Mouse (Mus musculus): ENCODE results near the gene Stub1. TPM values are rescaled to one million over a fixed set of nuclear protein-coding genes. Genes with fewer than 3 reads are reported as not detected.
"Not testable (repeated sequence)": the region's sequence is repeated elsewhere in the genome, so short reads cannot be mapped to it uniquely, and the experiment has no call there.

The Stub1 gene
- polyA plus RNA-seq, 1 experiment from 2014 or later: 334 TPM

DNA sequence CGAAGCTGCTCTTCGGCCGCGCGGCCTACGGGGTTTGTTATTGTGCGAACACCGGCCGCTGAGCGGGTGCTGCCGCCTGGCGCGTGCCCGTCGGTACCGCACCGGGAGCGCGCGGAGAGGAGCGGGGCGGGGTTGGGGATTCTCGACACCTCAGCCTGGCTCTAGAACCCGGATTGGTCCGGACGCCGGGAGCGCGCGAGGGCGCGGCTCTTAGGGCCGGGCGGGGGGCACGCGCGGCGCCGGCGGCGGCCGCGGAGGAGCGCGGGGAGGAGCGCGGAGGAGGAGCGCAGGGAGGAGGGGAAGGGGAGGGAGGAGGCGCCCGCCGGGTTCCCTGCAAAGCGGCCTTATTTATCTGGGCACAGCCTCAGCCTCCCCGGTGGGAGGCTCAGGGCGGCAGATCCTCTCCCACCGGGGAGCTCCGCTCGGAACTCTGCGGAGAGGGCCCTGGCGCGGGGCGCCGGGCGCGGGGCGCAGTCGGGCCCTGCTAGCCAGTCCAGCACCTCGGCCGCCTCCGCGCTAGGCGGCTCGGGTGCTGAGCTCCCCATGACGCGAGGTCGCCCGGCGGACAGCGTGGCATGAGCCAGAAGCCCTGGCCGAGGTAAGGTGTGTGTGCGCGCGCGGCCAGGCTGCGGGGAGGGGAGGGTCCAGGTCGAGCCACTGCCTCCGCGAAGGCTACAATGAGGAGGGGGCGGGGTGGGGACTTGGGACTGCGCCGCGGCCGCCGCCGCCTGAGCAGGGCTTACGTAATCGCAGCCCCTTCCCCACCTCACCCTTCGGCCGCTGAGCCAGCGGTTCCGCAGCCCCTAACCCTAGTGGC, 24.2 kb downstream of the Stub1 start, which contains the start of gene Fbxl16:
Fbxl16 (plus strand) TSS at position 297 of the 817 bp plus-strand sequence.
- under 1% methylated on average over 91 of the region's 100 CpGs for WGBS
- peak within 1 kb of the TSS; percentile 52 for H3K4me3 ChIP-seq (ENCODE audit: low read depth, low read length)
- H3K9me3 ChIP-seq (ENCODE audit: control insufficient read depth, low read length): no peaks in the 10 kb centered on the region
- DNase-seq (ENCODE audit: low spot score): peak; percentile 91
- peaks cover 11% of the 10 kb centered on the region for H3K4me1 ChIP-seq (ENCODE audit: control insufficient read depth, insufficient read depth, low read length)
- peak within 1 kb of the TSS; percentile 81 for H3K4me2 ChIP-seq (ENCODE audit: low read depth)
- H3K27ac ChIP-seq (ENCODE audit: low read depth, low read length): peak within 1 kb of the TSS; percentile 87
- no peaks in the 10 kb centered on the region for H3K27me3 ChIP-seq (ENCODE audit: control insufficient read depth, insufficient read depth, low read length)
- peak within 1 kb of the TSS; percentile 88 for H3K9ac ChIP-seq (ENCODE audit: low read length)
- peak; percentile 79 for ATAC-seq (ENCODE audit: insufficient read depth, low FRiP score, low TSS enrichment)
- H3K36me3 ChIP-seq (ENCODE audit: control insufficient read depth, insufficient read depth, low read length): no peaks in the 10 kb centered on the region

DNA sequence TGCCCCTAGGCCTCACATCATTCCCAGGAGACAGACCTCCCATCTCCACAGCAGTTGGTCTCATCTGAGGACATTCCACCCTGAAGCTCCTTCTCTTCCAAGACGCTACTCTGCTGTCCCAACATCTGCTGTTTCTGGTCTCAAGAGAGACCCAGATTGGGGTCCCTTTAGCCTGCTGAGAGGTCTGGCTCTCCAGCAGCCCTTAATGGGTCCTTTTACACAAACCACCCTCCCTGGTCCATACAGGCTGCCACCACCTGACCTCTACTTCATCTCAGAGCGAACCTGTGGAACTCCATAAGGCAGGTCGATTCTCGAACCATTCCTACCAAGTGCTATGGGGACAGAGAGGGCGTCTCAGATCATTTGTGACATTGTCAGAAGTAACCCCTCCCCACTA, 25.2 kb downstream of the Stub1 start:
- Histone ChIP-seq H3K9me3 (ENCODE audit: control insufficient read depth, low read length) (no peaks in the 10 kb centered on the region), H3K4me3 (ENCODE audit: low read depth, low read length) (no peak overlapping the region; the same call in 1 of the 2 replicates), H3K9ac (ENCODE audit: low read length) (peak overlapping the region; percentile 88), H3K36me3 (ENCODE audit: control insufficient read depth, insufficient read depth, low read length) (no peaks in the 10 kb centered on the region), H3K27me3 (ENCODE audit: control insufficient read depth, insufficient read depth, low read length) (no peaks in the 10 kb centered on the region), H3K27ac (ENCODE audit: low read depth, low read length) (peak overlapping the region; percentile 87), H3K4me1 (ENCODE audit: control insufficient read depth, insufficient read depth, low read length) (peaks cover 17% of the 10 kb centered on the region), H3K4me2 (ENCODE audit: low read depth) (peak overlapping the region; percentile 81)
- DNase-seq (ENCODE audit: low spot score) (no peak), ATAC-seq (ENCODE audit: insufficient read depth, low FRiP score, low TSS enrichment) (no peak)
- 46% methylated on average over 5 of the region's 5 CpGs for WGBS

DNA sequence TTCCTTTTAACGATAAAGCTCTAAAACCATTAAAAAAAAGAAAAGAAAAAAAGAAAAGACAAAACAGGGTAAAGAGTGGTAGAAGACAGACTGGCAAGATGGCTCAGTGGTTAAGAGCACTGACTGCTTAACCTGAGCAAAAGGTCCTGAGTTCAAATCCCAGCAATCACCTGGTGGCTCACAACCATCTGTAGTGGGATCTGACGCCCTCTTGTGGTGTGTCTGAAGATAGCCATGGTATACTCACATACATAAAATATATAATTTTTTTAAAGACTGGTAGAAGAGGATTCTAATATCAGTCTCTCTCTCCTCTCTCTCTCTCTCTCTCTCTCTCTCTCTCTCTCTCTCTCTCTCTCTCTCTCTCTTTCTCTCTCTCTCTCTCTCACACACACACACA, 25.8 kb downstream of the Stub1 start:
- H3K27me3 ChIP-seq (ENCODE audit: control insufficient read depth, insufficient read depth, low read length); H3K4me3 ChIP-seq (ENCODE audit: low read depth, low read length); H3K9ac ChIP-seq (ENCODE audit: low read length); H3K27ac ChIP-seq (ENCODE audit: low read depth, low read length); H3K36me3 ChIP-seq (ENCODE audit: control insufficient read depth, insufficient read depth, low read length); DNase-seq (ENCODE audit: low spot score); H3K9me3 ChIP-seq (ENCODE audit: control insufficient read depth, low read length); ATAC-seq (ENCODE audit: insufficient read depth, low FRiP score, low TSS enrichment); H3K4me2 ChIP-seq (ENCODE audit: low read depth): not testable (repeated sequence)
- peaks cover 21% of the 10 kb centered on the region for H3K4me1 ChIP-seq (ENCODE audit: control insufficient read depth, insufficient read depth, low read length)
- WGBS: 31% methylated on average over 2 of the region's 2 CpGs

DNA sequence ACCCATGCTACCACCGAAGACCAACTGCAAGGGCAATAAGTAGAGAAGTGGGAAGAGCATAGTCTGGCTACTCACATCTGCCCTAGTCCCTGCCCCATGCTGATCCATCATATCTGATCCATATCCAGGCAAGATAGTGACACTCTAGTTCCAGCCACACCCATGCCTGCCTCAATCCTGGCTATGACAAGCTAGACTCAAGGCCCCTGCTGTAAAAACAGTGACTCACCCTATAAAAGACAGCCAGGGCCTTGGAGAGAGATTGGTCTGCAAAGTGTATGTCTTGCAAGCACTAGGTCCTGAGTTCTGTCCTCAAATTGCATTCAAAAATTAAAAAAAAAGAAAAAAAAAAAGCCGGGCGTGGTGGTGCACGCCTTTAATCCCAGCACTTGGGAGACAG, 26.7 kb downstream of the Stub1 start:
- Histone ChIP-seq H3K4me3 (ENCODE audit: low read depth, low read length) (no peak overlapping the region), H3K27me3 (ENCODE audit: control insufficient read depth, insufficient read depth, low read length) (no peaks in the 10 kb centered on the region), H3K4me2 (ENCODE audit: low read depth) (no peak overlapping the region), H3K9ac (ENCODE audit: low read length) (no peak overlapping the region), H3K27ac (ENCODE audit: low read depth, low read length) (no peak overlapping the region), H3K36me3 (ENCODE audit: control insufficient read depth, insufficient read depth, low read length) (no peaks in the 10 kb centered on the region), H3K4me1 (ENCODE audit: control insufficient read depth, insufficient read depth, low read length) (peaks cover 22% of the 10 kb centered on the region), H3K9me3 (ENCODE audit: control insufficient read depth, low read length) (no peaks in the 10 kb centered on the region)
- 73% methylated on average over 4 of the region's 4 CpGs for WGBS
- ATAC-seq (ENCODE audit: insufficient read depth, low FRiP score, low TSS enrichment): no peak
- no peak for DNase-seq (ENCODE audit: low spot score)

DNA sequence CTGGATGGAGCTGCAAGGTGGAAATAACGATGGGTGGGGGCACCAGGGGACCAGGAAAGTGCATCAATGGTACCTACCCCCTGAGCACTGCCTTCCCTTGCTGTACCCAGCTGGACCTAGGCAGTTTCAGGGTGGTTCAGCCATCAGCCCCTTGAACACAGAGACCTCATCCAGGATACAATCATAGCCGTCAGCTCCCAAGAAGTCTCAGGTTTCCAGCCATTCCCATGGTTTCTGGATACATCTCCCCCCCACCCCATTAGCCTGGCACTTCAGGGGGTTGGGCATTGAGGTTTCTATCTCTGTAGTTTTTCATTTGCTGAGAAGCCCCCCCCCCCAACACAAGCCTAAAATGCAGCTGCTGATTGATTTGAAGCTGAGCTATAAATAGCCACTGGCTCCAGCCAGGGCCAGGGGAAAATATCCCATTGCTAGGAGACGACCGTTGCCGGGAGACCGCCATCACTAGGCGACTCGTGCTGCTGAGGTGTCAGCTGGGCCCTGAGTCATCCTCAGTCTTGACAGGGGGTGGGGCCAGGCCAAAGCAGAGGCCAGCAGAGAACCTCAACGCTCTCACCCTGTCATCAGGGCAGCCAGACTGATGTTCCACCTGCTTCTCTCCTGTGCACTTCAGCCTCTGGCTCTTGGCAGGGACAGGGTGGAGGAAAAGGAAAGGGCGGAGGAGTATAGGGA, 30.2 kb downstream of the Stub1 start:
- 12% methylated on average over 10 of the region's 10 CpGs for WGBS
- H3K27ac ChIP-seq (ENCODE audit: low read depth, low read length): peak overlapping the region; percentile 76
- peak overlapping the region; percentile 14 for H3K4me2 ChIP-seq (ENCODE audit: low read depth)
- no peaks in the 10 kb centered on the region for H3K9me3 ChIP-seq (ENCODE audit: control insufficient read depth, low read length)
- peak; percentile 89 for ATAC-seq (ENCODE audit: insufficient read depth, low FRiP score, low TSS enrichment)
- no peak overlapping the region for H3K4me3 ChIP-seq (ENCODE audit: low read depth, low read length)
- peak overlapping the region; percentile 3; the same call in 1 of the 2 replicates for H3K9ac ChIP-seq (ENCODE audit: low read length)
- H3K27me3 ChIP-seq (ENCODE audit: control insufficient read depth, insufficient read depth, low read length): no peaks in the 10 kb centered on the region
- no peaks in the 10 kb centered on the region for H3K36me3 ChIP-seq (ENCODE audit: control insufficient read depth, insufficient read depth, low read length)
- H3K4me1 ChIP-seq (ENCODE audit: control insufficient read depth, insufficient read depth, low read length): peaks cover 11% of the 10 kb centered on the region
- DNase-seq (ENCODE audit: low spot score): peak; percentile 90

DNA sequence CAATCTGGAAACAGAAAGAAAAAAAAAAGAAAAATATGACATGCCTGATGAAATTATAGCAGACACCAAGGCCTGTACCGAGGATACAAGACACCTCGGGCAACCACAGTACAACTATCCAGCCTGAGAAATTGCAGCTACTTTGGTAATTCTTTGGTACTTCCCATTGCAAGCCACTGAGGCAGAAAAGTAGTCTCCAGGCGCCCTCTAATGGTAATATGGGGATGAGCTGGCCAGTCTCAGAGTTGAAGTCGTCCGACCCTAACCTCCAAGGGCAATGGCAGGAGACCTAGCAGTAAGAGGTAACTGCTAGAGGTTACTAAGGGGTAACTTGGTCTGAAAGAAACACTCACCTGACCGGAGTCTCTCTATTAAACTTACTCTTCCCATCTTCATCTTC, 32.2 kb downstream of the Stub1 start:
- Histone ChIP-seq H3K27ac (ENCODE audit: low read depth, low read length) (no peak overlapping the region), H3K9ac (ENCODE audit: low read length) (no peak overlapping the region), H3K9me3 (ENCODE audit: control insufficient read depth, low read length) (no peaks in the 10 kb centered on the region), H3K4me2 (ENCODE audit: low read depth) (no peak overlapping the region), H3K4me1 (ENCODE audit: control insufficient read depth, insufficient read depth, low read length) (peaks cover 19% of the 10 kb centered on the region), H3K4me3 (ENCODE audit: low read depth, low read length) (no peak overlapping the region), H3K27me3 (ENCODE audit: control insufficient read depth, insufficient read depth, low read length) (no peaks in the 10 kb centered on the region), H3K36me3 (ENCODE audit: control insufficient read depth, insufficient read depth, low read length) (no peaks in the 10 kb centered on the region)
- WGBS: 8% methylated on average over 6 of the region's 6 CpGs
- ATAC-seq (ENCODE audit: insufficient read depth, low FRiP score, low TSS enrichment): no peak
- DNase-seq (ENCODE audit: low spot score): peak; percentile 74

DNA sequence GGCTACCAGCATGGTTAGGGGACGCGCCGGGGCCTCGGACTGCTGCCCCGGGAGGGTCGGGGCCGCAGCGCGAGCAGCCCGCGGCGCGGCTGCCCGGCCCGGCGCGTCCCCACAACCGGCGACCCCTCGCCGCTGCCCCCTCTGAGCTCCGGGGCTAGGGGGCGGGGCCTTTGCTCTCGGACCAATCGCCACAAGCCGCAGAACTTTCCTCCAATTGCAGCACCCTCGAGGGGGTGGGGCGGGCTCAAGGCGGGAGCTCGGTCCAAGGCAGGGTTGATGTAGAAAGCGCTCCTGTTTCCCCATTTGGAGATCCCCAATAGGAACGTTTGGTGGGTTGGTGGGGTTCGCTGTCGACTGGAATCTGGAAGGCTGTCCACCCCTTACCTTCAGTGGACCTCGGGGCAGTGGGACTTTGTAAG, 36.2 kb downstream of the Stub1 start, which contains the start of gene Metrn:
Metrn (minus strand) TSS at position 186 of the 419 bp plus-strand sequence.
- peaks cover 41% of the 10 kb centered on the region for H3K4me1 ChIP-seq (ENCODE audit: control insufficient read depth, insufficient read depth, low read length)
- H3K27ac ChIP-seq (ENCODE audit: low read depth, low read length): peak within 1 kb of the TSS; percentile 88
- peak within 1 kb of the TSS; percentile 84 for H3K9ac ChIP-seq (ENCODE audit: low read length)
- under 1% methylated on average over 34 of the region's 35 CpGs for WGBS
- peak within 1 kb of the TSS; percentile 96 for H3K4me2 ChIP-seq (ENCODE audit: low read depth)
- ATAC-seq (ENCODE audit: insufficient read depth, low FRiP score, low TSS enrichment): peak; percentile 64
- no peaks in the 10 kb centered on the region for H3K9me3 ChIP-seq (ENCODE audit: control insufficient read depth, low read length)
- H3K27me3 ChIP-seq (ENCODE audit: control insufficient read depth, insufficient read depth, low read length): no peaks in the 10 kb centered on the region
- DNase-seq (ENCODE audit: low spot score): peak; percentile 92
- 0 out of 2 replicates have a peak, but pooled peaks cover 2% of the 10 kb centered on the region for H3K36me3 ChIP-seq (ENCODE audit: control insufficient read depth, insufficient read depth, low read length)
- peak within 1 kb of the TSS; percentile 83 for H3K4me3 ChIP-seq (ENCODE audit: low read depth, low read length)

DNA sequence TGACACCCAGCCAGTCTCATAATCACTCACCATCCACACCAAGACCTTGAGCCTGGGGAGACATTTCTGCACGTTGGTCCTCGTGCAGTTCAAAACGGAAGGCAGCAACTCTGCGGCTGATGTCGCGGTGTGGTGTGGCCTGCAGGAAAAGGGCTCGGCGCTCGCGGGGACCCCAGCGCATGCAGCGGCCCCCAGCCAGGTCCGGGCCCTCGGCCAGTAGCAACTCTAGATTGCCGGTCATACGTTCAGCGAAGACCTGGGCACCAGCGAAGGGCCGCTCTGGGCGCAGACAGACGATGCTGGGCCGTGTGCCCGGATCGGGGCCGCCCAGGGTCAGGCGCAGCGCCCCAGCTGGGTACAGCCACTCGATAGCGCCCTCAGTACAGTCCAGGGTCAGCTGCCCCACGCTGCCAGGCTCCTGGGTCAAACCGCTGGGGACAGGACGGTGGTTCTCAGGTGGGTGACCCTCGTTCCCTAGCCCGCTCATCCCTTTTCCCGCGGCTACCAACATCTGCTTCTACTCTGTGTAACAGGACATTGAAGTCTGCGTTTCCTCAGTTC, 36.9 kb downstream of the Stub1 start:
- under 1% methylated on average over 37 of the region's 37 CpGs for WGBS
- H3K4me1 ChIP-seq (ENCODE audit: control insufficient read depth, insufficient read depth, low read length): peaks cover 43% of the 10 kb centered on the region

More for the DNA sequence above, 36.9 kb downstream of the Stub1 start:
- H3K27me3 ChIP-seq (ENCODE audit: control insufficient read depth, insufficient read depth, low read length): no peaks in the 10 kb centered on the region
- H3K36me3 ChIP-seq (ENCODE audit: control insufficient read depth, insufficient read depth, low read length): 0 out of 2 replicates have a peak, but pooled peaks cover 2% of the 10 kb centered on the region
- H3K4me3 ChIP-seq (ENCODE audit: low read depth, low read length): peak overlapping the region; percentile 83
- H3K4me2 ChIP-seq (ENCODE audit: low read depth): peak overlapping the region; percentile 96
- peak overlapping the region; percentile 88 for H3K27ac ChIP-seq (ENCODE audit: low read depth, low read length)
- ATAC-seq (ENCODE audit: insufficient read depth, low FRiP score, low TSS enrichment): no peak
- DNase-seq (ENCODE audit: low spot score): no peak
- no peaks in the 10 kb centered on the region for H3K9me3 ChIP-seq (ENCODE audit: control insufficient read depth, low read length)
- H3K9ac ChIP-seq (ENCODE audit: low read length): peak overlapping the region; percentile 84

All from neural tube, embryonic 11.5 days (tissue).